Mouse (Mus musculus): ENCODE results near the gene Nedd9. TPM values are rescaled to one million over a fixed set of nuclear protein-coding genes. Genes with fewer than 3 reads are reported as not detected.

The Nedd9 gene
- polyA plus RNA-seq, 1 experiment from 2014 or later, result 11.9 TPM

DNA sequence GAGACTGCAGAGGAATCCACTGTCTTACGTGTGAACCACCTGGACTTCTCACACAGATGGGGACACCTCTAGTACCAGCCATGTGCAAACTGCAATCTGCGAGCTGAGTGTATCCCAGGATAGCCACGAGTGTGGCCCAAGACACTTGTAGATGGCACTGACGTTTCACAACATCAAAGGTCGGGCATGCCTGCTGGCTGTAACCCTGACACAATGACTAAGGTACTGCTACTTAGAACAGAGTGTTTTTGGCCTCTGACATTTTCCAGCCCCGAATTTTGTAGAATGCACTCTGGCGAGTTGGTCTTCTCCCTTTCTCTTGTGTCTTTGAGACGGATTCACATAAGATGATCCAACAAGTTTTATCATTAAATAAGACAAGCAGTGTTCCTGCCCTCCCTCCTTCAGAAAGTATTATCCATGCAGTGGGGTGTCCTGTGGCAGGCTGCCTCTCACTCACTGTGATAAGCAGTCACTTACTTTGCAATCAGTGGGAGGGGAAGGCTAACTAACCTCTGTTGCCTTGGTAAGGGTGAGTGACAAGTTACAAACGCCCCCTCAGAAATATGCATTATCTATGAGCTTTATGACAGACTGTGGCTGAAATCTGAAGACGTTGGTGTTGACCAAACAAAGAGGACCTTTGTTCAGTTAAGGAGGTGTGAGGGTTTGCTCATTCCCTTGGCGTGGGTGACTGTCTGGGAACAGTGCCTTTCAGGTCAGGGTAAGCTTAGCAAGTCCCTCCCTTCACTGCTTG is 156.4 kb downstream of the Nedd9 start:
- no peak overlapping the region for H3K4me2 ChIP-seq (ENCODE audit: low read length)
- no peak for ATAC-seq
- no peaks in the 10 kb centered on the region for H3K9me3 ChIP-seq (ENCODE audit: control insufficient read depth, low read length)
- H3K4me3 ChIP-seq (ENCODE audit: low read length), result no peak overlapping the region
- no peaks in the 10 kb centered on the region for H3K27me3 ChIP-seq (replicated peaks; ENCODE audit: control insufficient read depth, insufficient read depth, low read length)
- H3K4me1 ChIP-seq (ENCODE audit: control insufficient read depth, insufficient read depth, low read depth, low read length), result peaks cover 5% of the 10 kb centered on the region
- 69% methylated on average over 11 of the region's 11 CpGs for WGBS
- no peak overlapping the region for H3K9ac ChIP-seq (ENCODE audit: low read depth, low read length)
- H3K27ac ChIP-seq (ENCODE audit: low read depth, low read length), result no peak overlapping the region
- no peaks in the 10 kb centered on the region for H3K36me3 ChIP-seq (ENCODE audit: control insufficient read depth, insufficient read depth, low read length)

DNA sequence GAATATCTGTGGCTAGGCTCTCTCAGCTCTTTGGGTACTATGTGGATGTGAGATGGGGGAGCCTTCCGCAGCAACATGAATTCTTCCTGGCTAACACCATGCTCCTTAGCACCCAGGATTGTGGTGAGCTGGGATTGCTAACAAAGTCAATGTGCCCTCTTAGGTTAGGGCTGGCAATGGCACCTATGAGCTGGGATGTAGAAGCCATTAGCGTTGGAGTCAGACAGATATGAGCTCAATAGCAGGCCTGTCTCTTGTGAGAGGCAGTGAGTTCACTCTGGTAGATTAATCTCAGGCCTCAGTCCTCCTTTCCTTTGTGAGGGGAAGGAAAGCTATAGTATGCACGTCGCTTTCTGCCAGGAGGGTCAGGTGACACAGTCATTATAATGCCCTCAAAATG is 157.1 kb downstream of the Nedd9 start:
- H3K4me3 ChIP-seq (ENCODE audit: low read length), result no peak overlapping the region
- no peak overlapping the region for H3K4me2 ChIP-seq (ENCODE audit: low read length)
- H3K9me3 ChIP-seq (ENCODE audit: control insufficient read depth, low read length), result no peaks in the 10 kb centered on the region
- no peak overlapping the region for H3K9ac ChIP-seq (ENCODE audit: low read depth, low read length)
- peaks cover 4% of the 10 kb centered on the region for H3K4me1 ChIP-seq (ENCODE audit: control insufficient read depth, insufficient read depth, low read depth, low read length)
- H3K27me3 ChIP-seq (replicated peaks; ENCODE audit: control insufficient read depth, insufficient read depth, low read length), result no peaks in the 10 kb centered on the region
- WGBS, result 83% methylated on average over 4 of the region's 4 CpGs
- no peaks in the 10 kb centered on the region for H3K36me3 ChIP-seq (ENCODE audit: control insufficient read depth, insufficient read depth, low read length)
- no peak overlapping the region for H3K27ac ChIP-seq (ENCODE audit: low read depth, low read length)
- no peak for ATAC-seq

DNA sequence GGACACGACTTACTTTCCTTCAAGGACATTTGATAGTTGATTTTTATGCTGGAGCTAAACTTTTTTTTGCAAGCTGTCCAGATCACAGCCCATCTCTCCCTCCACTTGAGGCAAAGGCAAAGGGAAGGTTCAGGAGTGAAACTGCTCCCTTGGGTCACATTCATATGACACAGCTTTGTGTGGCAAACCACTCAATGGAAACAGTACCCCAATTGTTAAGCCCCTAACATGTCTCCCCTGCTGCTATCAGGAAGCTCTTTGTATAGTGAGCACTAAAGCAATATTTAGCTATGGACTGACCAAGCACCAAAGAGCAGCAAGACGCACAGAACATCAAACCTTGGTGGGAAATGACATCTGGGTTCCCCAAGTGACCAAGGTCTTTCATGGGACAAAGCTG is 158.7 kb downstream of the Nedd9 start:
- Histone ChIP-seq H3K4me2 (ENCODE audit: low read length) (no peak overlapping the region), H3K27me3 (replicated peaks; ENCODE audit: control insufficient read depth, insufficient read depth, low read length) (no peaks in the 10 kb centered on the region), H3K4me1 (ENCODE audit: control insufficient read depth, insufficient read depth, low read depth, low read length) (no peaks in the 10 kb centered on the region), H3K4me3 (ENCODE audit: low read length) (no peak overlapping the region), H3K9me3 (ENCODE audit: control insufficient read depth, low read length) (no peaks in the 10 kb centered on the region), H3K9ac (ENCODE audit: low read depth, low read length) (no peak overlapping the region), H3K27ac (ENCODE audit: low read depth, low read length) (no peak overlapping the region), H3K36me3 (ENCODE audit: control insufficient read depth, insufficient read depth, low read length) (no peaks in the 10 kb centered on the region)
- no peak for ATAC-seq
- WGBS, result 56% methylated on average over 2 of the region's 2 CpGs

DNA sequence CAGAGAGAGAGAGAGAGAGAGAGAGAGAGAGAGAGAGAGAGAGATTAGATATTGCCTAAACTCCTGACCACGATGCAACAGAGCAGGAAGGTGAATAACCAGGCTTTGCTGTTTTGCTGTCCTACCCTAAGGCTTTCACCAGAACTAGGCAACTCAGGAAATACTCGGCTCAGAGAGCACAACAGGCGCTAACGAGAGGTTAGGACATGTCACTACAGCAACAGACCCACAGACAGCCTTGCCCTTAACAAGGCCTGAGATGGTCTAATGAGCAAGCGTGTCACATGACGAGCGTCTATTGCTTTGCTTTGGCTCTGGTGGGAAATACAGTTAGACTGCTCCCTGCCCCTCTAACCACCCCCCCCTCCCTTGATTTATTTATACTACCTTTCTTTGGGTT is 159.6 kb downstream of the Nedd9 start:
- Histone ChIP-seq H3K4me2 (ENCODE audit: low read length) (no peak overlapping the region), H3K4me3 (ENCODE audit: low read length) (no peak overlapping the region), H3K4me1 (ENCODE audit: control insufficient read depth, insufficient read depth, low read depth, low read length) (no peaks in the 10 kb centered on the region), H3K9me3 (ENCODE audit: control insufficient read depth, low read length) (no peaks in the 10 kb centered on the region), H3K9ac (ENCODE audit: low read depth, low read length) (no peak overlapping the region), H3K27me3 (replicated peaks; ENCODE audit: control insufficient read depth, insufficient read depth, low read length) (no peaks in the 10 kb centered on the region), H3K36me3 (ENCODE audit: control insufficient read depth, insufficient read depth, low read length) (no peaks in the 10 kb centered on the region), H3K27ac (ENCODE audit: low read depth, low read length) (no peak overlapping the region)
- WGBS, result 54% methylated on average over 7 of the region's 7 CpGs
- 0 out of 2 replicates have a peak, but pooled peaks have one; percentile 34 for ATAC-seq

DNA sequence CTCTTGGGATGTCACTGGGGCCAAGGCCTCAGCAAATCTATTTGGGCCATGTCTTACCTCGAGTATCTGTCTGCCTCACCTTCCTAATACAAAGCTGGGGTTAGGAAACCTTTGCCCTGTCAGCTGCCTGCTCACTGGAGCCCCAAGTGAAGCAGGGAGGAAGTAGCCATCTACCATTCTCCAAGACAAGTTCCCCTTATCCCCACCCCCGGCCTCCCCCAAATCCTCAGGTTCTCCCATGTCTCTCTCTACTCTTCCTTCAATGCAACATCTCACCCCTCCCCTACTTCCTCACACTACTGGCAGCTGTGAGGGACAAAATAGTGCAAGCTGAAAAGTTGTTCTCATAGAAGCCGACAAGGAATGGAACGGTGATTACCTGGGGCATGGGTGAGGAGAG is 161.0 kb downstream of the Nedd9 start:
- H3K9me3 ChIP-seq (ENCODE audit: control insufficient read depth, low read length), result no peaks in the 10 kb centered on the region
- no peaks in the 10 kb centered on the region for H3K27me3 ChIP-seq (replicated peaks; ENCODE audit: control insufficient read depth, insufficient read depth, low read length)
- no peaks in the 10 kb centered on the region for H3K36me3 ChIP-seq (ENCODE audit: control insufficient read depth, insufficient read depth, low read length)
- no peak overlapping the region for H3K9ac ChIP-seq (ENCODE audit: low read depth, low read length)
- no peak overlapping the region for H3K4me2 ChIP-seq (ENCODE audit: low read length)
- 87% methylated on average over 4 of the region's 4 CpGs for WGBS
- no peak overlapping the region for H3K4me3 ChIP-seq (ENCODE audit: low read length)
- peaks cover 3% of the 10 kb centered on the region; the same call in 1 of the 2 replicates for H3K4me1 ChIP-seq (ENCODE audit: control insufficient read depth, insufficient read depth, low read depth, low read length)
- no peak for ATAC-seq
- H3K27ac ChIP-seq (ENCODE audit: low read depth, low read length), result no peak overlapping the region

DNA sequence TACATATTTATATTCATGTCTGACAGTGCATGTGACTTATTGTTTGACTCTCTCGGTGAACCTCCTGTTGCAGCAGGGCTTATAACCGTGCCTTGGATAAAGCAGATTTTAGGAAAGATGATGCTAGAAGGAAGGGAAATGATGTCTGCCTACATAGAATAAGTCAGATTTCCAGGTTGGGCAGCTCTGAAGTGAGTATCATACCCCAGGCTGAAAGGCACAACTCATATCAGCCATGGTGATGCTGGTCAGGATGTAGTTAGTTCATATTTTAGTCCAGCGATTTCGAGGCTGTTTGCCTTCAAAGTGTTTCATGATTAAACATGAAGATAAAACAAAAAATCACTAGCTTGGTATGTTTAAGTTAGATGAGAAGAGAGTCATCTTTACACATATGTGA is 161.8 kb downstream of the Nedd9 start:
- no peak overlapping the region for H3K4me3 ChIP-seq (ENCODE audit: low read length)
- no peak for ATAC-seq
- no peaks in the 10 kb centered on the region for H3K9me3 ChIP-seq (ENCODE audit: control insufficient read depth, low read length)
- peaks cover 3% of the 10 kb centered on the region; the same call in 1 of the 2 replicates for H3K4me1 ChIP-seq (ENCODE audit: control insufficient read depth, insufficient read depth, low read depth, low read length)
- H3K9ac ChIP-seq (ENCODE audit: low read depth, low read length), result no peak overlapping the region
- H3K4me2 ChIP-seq (ENCODE audit: low read length), result no peak overlapping the region
- WGBS, result 82% methylated on average over 4 of the region's 4 CpGs
- no peaks in the 10 kb centered on the region for H3K36me3 ChIP-seq (ENCODE audit: control insufficient read depth, insufficient read depth, low read length)
- H3K27me3 ChIP-seq (replicated peaks; ENCODE audit: control insufficient read depth, insufficient read depth, low read length), result no peaks in the 10 kb centered on the region
- no peak overlapping the region for H3K27ac ChIP-seq (ENCODE audit: low read depth, low read length)

DNA sequence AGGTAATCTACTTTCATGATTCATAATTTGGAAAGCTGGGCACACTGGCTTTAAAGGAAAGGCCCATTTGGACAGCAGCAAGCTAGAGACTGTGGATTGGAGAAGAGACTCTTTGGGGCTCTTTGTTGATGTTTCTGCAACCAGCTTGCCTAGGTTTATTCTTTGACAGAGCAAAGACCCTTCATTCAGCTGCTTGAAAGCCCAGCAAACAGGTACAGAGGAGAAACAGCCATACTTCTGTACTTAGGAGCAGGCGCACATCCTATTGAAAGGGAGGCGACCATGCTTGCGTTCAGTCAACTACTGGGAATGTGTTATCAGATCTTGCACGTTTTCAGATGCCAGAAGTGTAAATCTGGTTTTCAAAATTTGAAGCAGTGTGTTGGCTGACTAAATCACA is 162.5 kb downstream of the Nedd9 start:
- no peak for ATAC-seq
- WGBS, result 91% methylated on average over 4 of the region's 4 CpGs
- Histone ChIP-seq H3K4me3 (ENCODE audit: low read length) (no peak overlapping the region), H3K9me3 (ENCODE audit: control insufficient read depth, low read length) (no peaks in the 10 kb centered on the region), H3K27me3 (replicated peaks; ENCODE audit: control insufficient read depth, insufficient read depth, low read length) (no peaks in the 10 kb centered on the region), H3K4me1 (ENCODE audit: control insufficient read depth, insufficient read depth, low read depth, low read length) (peaks cover 3% of the 10 kb centered on the region; the same call in 1 of the 2 replicates), H3K4me2 (ENCODE audit: low read length) (no peak overlapping the region), H3K9ac (ENCODE audit: low read depth, low read length) (no peak overlapping the region), H3K27ac (ENCODE audit: low read depth, low read length) (no peak overlapping the region), H3K36me3 (ENCODE audit: control insufficient read depth, insufficient read depth, low read length) (no peaks in the 10 kb centered on the region)

DNA sequence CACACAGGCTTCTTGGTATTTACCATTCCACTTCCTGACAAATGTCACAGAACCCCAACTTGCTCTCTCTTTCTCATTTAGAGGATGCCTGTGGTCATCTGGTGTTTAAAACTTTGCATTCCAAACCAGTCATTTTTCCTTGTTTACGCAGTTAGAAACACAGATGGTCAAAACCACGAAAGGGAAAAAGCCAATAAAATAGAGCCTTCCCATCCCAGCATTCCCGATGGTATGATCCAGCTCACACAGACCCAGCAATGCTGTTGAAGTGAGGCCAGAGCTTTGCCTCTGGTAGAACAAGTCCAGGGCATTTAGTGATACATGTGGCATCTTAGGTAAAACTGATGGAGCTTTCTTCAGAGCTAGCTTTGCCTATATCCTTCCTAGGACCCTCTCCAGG is 165.7 kb downstream of the Nedd9 start:
- H3K9ac ChIP-seq (ENCODE audit: low read depth, low read length), result no peak overlapping the region
- H3K27ac ChIP-seq (ENCODE audit: low read depth, low read length), result peak overlapping the region; percentile 74
- ATAC-seq, result no peak
- peaks cover 4% of the 10 kb centered on the region for H3K36me3 ChIP-seq (ENCODE audit: control insufficient read depth, insufficient read depth, low read length)
- H3K27me3 ChIP-seq (replicated peaks; ENCODE audit: control insufficient read depth, insufficient read depth, low read length), result no peaks in the 10 kb centered on the region
- H3K4me1 ChIP-seq (ENCODE audit: control insufficient read depth, insufficient read depth, low read depth, low read length), result peaks cover 3% of the 10 kb centered on the region; the same call in 1 of the 2 replicates
- no peak overlapping the region for H3K4me3 ChIP-seq (ENCODE audit: low read length)
- 76% methylated on average over 3 of the region's 3 CpGs for WGBS
- no peaks in the 10 kb centered on the region for H3K9me3 ChIP-seq (ENCODE audit: control insufficient read depth, low read length)
- H3K4me2 ChIP-seq (ENCODE audit: low read length), result no peak overlapping the region

DNA sequence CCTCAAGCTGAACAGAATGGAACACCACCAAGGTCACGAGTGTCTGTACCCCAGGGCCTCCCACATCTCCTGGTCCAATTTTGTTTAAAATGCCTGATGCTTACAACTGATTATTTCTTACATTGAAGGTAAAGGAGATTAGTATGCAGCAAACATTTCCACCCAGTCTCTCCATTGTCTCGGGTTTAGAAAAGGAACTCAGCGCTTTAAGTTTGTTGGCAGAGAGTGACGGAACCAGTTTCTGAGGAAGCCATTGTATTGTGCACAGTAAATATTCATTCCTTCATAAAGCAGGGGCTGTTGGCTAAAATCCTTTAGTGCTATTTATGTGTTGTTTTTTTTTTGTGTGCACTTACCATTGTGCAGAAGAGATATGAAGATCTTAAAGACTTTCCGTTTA is 166.4 kb downstream of the Nedd9 start:
- Histone ChIP-seq H3K27me3 (replicated peaks; ENCODE audit: control insufficient read depth, insufficient read depth, low read length) (no peaks in the 10 kb centered on the region), H3K4me3 (ENCODE audit: low read length) (no peak overlapping the region), H3K4me2 (ENCODE audit: low read length) (no peak overlapping the region), H3K9me3 (ENCODE audit: control insufficient read depth, low read length) (no peaks in the 10 kb centered on the region), H3K36me3 (ENCODE audit: control insufficient read depth, insufficient read depth, low read length) (peaks cover 10% of the 10 kb centered on the region), H3K9ac (ENCODE audit: low read depth, low read length) (no peak overlapping the region), H3K4me1 (ENCODE audit: control insufficient read depth, insufficient read depth, low read depth, low read length) (peaks cover 3% of the 10 kb centered on the region; the same call in 1 of the 2 replicates), H3K27ac (ENCODE audit: low read depth, low read length) (peak overlapping the region; percentile 74)
- WGBS, result 46% methylated on average over 5 of the region's 5 CpGs
- ATAC-seq, result peak; percentile 61; the same call in 1 of the 2 replicates

Data from hindbrain, embryonic 16.5 days (tissue).